Mouse (Mus musculus) spleen, adult 2 months (tissue): ENCODE results near the gene Cish. TPM values are rescaled to one million over a fixed set of nuclear protein-coding genes. Genes with fewer than 3 reads are reported as not detected.

Experiments used
- DNase-seq, 2 experiments: peaks; one replicate each; pipeline versions ENCODE4 v3.0.0 to v3.0.0-alpha.2; 2012 to 2021; ENCODE audit warnings: low spot score in 2 of 2, low read depth in 1 of 2
- H3K27ac ChIP-seq: fragments of 200-500 bp; 2 replicates; pipeline ENCODE4 v1.5.1; 2012; ENCODE audit warnings: low read length, inconsistent platforms; ENCODE audit not compliant: insufficient read depth
- H3K27me3 ChIP-seq: fragments of 200-500 bp; 2 replicates; pipeline ENCODE4 v1.6.1; 2012; ENCODE audit warnings: mild to moderate bottlenecking, moderate library complexity, low read length, inconsistent platforms; ENCODE audit not compliant: control insufficient read depth, insufficient read depth
- H3K36me3 ChIP-seq: fragments of 200-500 bp; 2 replicates; pipeline ENCODE4 v1.6.1; 2012; ENCODE audit warnings: mild to moderate bottlenecking, low read length, inconsistent platforms; ENCODE audit not compliant: control insufficient read depth, insufficient read depth
- H3K4me1 ChIP-seq: fragments of 200-500 bp; 2 replicates; pipeline ENCODE4 v1.6.1; 2011; ENCODE audit warnings: inconsistent platforms; ENCODE audit not compliant: control insufficient read depth, insufficient read depth, insufficient read length
- H3K4me3 ChIP-seq: fragments of 200-500 bp; 2 replicates; pipeline ENCODE4 v1.5.1; 2011; ENCODE audit warnings: mild to moderate bottlenecking, inconsistent platforms; ENCODE audit not compliant: insufficient read depth, insufficient read length; ENCODE audit errors: extremely low read depth
- CTCF ChIP-seq: fragments of 200-500 bp; IDR thresholded peaks from 2 replicates; pipeline ENCODE4 v1.5.1; 2011; ENCODE audit warnings: mild to moderate bottlenecking, inconsistent platforms; ENCODE audit not compliant: insufficient read depth, insufficient read length, insufficient replicate concordance; ENCODE audit errors: extremely low read depth
- POLR2A ChIP-seq: fragments of 200-500 bp; IDR thresholded peaks from 2 replicates; pipeline ENCODE4 v1.6.1; 2011; ENCODE audit warnings: low read depth, low read length, inconsistent platforms
- WGBS: fragments of 180-500 bp; shearing (Covaris S2); methylation state at CpG from one replicate; pipeline ENCODE4 v1.1.7; 2018; 5-methylcytosine and 5-hydroxymethylcytosine counted together
- polyA plus RNA-seq: library from polyadenylated mRNA; depleted of rRNA; stranded (reverse); fragments of >200 nt; gene quantifications from 2 replicates; pipeline ENCODE4 v1.2.3, GENCODE M21; 2012

Gene Cish
- polyA plus RNA-seq, 1 experiment = 9.3 TPM

DNA sequence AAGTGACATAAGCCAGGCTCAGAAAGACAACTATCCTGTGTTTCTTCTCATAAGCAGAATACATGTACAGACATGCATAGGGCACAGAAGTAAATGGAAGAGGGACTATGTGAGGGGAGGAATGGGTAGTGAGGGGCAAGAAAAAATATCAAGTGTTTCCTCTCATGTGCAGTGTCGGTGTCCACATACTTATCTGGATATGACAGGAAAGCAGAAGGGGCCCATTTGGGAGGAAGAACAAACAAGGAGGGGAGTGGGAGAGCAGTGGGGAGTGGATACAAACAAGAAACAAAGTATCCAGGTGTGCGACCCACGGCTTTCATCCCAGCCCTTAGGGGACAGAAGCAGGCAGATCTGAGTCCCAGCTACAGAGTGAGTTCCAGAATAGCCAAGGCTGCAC, 18.1 kb downstream of the Cish start:
- WGBS = 72% methylated on average over 3 of the region's 3 CpGs
- no peaks in the 10 kb centered on the region for H3K36me3 ChIP-seq
- peaks cover 11% of the 10 kb centered on the region; the same call in 1 of the 2 replicates for H3K4me1 ChIP-seq
- no peak overlapping the region for H3K4me3 ChIP-seq
- TF ChIP-seq POLR2A (no peak), CTCF (no peak)
- no peak overlapping the region for H3K27ac ChIP-seq
- H3K27me3 ChIP-seq = no peaks in the 10 kb centered on the region
- no peak for DNase-seq

DNA sequence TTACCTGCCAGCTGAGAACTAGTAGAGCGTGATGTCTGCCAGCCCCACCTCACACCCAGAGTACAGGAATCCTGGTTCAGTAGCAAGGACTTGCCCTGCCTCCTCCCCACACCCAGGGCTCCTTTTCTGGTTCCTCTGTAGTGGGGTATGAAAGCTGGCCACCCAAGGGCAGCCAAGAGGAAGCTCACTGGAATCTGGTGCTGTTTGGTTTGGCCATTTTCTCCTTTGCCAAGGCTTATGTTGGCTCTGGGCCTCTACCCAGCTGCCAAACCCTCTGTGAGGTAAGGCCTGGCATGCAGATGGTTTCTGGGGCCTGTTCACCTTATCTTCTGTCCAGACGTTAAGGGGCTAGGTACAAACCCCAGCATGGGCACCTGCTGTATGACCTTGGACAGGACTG, 20.0 kb downstream of the Cish start:
- TF ChIP-seq POLR2A (no peak), CTCF (no peak)
- WGBS = 84% methylated on average over 2 of the region's 2 CpGs
- Histone ChIP-seq H3K36me3 (no peaks in the 10 kb centered on the region), H3K4me1 (peaks cover 11% of the 10 kb centered on the region; the same call in 1 of the 2 replicates), H3K27me3 (no peaks in the 10 kb centered on the region), H3K4me3 (no peak overlapping the region), H3K27ac (no peak overlapping the region)
- DNase-seq = no peak

GRCm38 (mm10) chr9:107322461-107323050, 26.7 kb downstream of the Cish start:
- Histone ChIP-seq H3K4me1 (no peaks in the 10 kb centered on the region), H3K36me3 (no peaks in the 10 kb centered on the region), H3K27ac (no peak overlapping the region), H3K27me3 (no peaks in the 10 kb centered on the region), H3K4me3 (no peak overlapping the region)
- no peak for DNase-seq
- WGBS = 89% methylated on average over 8 of the region's 8 CpGs
- TF ChIP-seq CTCF (no peak), POLR2A (no peak)

- TF ChIP-seq CTCF (no peak), POLR2A (no peak)
- Histone ChIP-seq H3K36me3 (no peaks in the 10 kb centered on the region), H3K27ac (no peak overlapping the region), H3K4me3 (no peak overlapping the region), H3K4me1 (no peaks in the 10 kb centered on the region), H3K27me3 (no peaks in the 10 kb centered on the region)
- no peak for DNase-seq
- 12% methylated on average over 6 of the region's 6 CpGs for WGBS
Measured at GRCm38 (mm10) chr9:107323558-107323957, 27.7 kb downstream of the Cish start.

- DNase-seq = no peak
- no peaks in the 10 kb centered on the region for H3K36me3 ChIP-seq
- H3K4me3 ChIP-seq = no peak overlapping the region
- H3K4me1 ChIP-seq = no peaks in the 10 kb centered on the region
- no peak for TF ChIP-seq CTCF
- no peak for TF ChIP-seq POLR2A
- 32% methylated on average over 4 of the region's 4 CpGs for WGBS
- H3K27ac ChIP-seq = no peak overlapping the region
- H3K27me3 ChIP-seq = no peaks in the 10 kb centered on the region
Measured at GRCm38 (mm10) chr9:107324799-107325561, 29.2 kb downstream of the Cish start.

GRCm38 (mm10) chr9:107325904-107326303, 30.1 kb downstream of the Cish start:
- DNase-seq = no peak
- no peaks in the 10 kb centered on the region for H3K27me3 ChIP-seq
- no peak overlapping the region for H3K4me3 ChIP-seq
- 80% methylated on average over 7 of the region's 7 CpGs for WGBS
- H3K36me3 ChIP-seq = no peaks in the 10 kb centered on the region
- no peaks in the 10 kb centered on the region for H3K4me1 ChIP-seq
- TF ChIP-seq POLR2A = no peak
- TF ChIP-seq CTCF = no peak
- H3K27ac ChIP-seq = no peak overlapping the region

- no peak for TF ChIP-seq POLR2A
- no peak for TF ChIP-seq CTCF
- no peak overlapping the region for H3K4me3 ChIP-seq
- WGBS = 94% methylated on average over 16 of the region's 16 CpGs
Measured at GRCm38 (mm10) chr9:107327879-107328620, 32.2 kb downstream of the Cish start.

More at GRCm38 (mm10) chr9:107327879-107328620, 32.2 kb downstream of the Cish start:
- no peaks in the 10 kb centered on the region for H3K4me1 ChIP-seq
- H3K27ac ChIP-seq = no peak overlapping the region
- no peaks in the 10 kb centered on the region for H3K27me3 ChIP-seq
- DNase-seq = no peak
- H3K36me3 ChIP-seq = no peaks in the 10 kb centered on the region
